Mouse (Mus musculus) lung, postnatal 25 days (tissue): ENCODE measurements around the gene Tmem256.

Source experiments
- DNase-seq: peaks from one replicate; pipeline ENCODE4 v3.0.0; 2022; ENCODE audit warnings: low spot score

The Tmem256 gene

GRCm38 (mm10) chr11:69815155-69815554, 23.2 kb upstream of the Tmem256 start, which contains the start of gene Gm39566:
Gene Gm39566, minus strand, starts transcription at chr11:69815298.
- DNase-seq: no peak

DNA sequence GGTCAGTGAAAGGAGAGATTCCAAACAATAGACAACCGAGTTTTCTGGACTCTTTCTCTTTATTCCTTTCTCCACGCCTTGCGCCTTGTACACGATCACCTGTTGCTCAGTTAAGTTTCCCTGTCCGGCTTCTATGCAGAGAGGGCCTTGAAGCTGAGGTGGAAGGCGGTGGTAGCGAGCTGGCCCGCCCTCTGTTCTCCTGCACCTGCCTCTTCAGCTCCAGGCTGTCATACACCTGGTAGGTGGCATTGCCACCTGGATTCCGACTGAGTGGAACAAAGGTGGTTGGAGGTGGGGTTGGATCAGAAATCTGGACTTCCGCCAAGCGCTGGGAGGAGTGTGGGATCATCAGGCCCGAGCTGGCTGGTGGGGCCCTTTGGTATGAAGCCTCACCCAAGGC, 21.8 kb upstream of the Tmem256 start:
- DNase-seq: no peak

- no peak for DNase-seq
Observed at GRCm38 (mm10) chr11:69818365-69818764, 19.9 kb upstream of the Tmem256 start, which contains the start of gene Spem2. Gene Spem2, minus strand, starts transcription at chr11:69818465.

DNA sequence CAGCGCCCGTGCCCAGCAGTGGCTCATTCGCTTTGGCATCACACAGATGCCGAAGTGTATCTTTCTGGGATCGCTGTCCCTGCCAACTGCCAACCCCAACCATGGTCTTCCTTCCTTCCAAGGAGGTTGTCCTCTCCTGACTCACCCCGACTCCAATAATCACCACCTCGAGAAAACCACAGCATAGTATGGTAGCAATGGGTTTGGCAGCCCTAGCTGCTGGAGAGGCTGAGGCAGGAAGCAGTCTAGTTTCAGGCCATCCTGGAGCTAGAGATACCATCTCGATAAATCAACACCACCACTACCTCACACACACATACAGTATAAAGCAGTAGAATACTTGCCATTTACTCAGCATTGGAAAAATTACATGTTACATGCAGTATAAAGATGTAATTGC, 19.4 kb upstream of the Tmem256 start:
- DNase-seq: no peak

GRCm38 (mm10) chr11:69822080-69822479, 16.2 kb upstream of the Tmem256 start, which contains the start of gene Spem1:
Gene Spem1, minus strand, starts transcription at chr11:69822180.
- DNase-seq: no peak

GRCm38 (mm10) chr11:69823456-69823855, 14.9 kb upstream of the Tmem256 start:
- no peak for DNase-seq

DNA sequence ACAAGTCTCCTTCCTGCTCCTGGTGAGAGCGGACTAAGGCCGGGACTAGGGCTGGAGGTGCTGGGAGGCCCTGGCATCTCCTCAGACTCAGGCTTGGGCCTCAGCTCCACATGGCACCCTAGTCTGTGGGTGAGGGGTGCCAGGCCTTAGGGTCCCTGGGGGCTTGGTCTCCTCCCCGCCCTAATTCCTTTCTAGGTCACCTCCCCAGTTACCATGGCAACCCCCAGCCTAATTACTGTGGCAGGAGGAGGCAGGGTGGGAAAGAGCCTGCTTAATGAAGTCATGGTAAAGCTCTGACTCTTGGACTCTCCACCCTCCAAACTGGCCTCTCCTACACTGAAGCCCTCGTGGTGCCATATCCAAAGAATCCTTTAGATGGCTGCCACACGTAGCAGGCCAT, 9.5 kb upstream of the Tmem256 start:
- no peak for DNase-seq

- DNase-seq: no peak
Observed at GRCm38 (mm10) chr11:69833554-69833953, 4.8 kb upstream of the Tmem256 start.

DNA sequence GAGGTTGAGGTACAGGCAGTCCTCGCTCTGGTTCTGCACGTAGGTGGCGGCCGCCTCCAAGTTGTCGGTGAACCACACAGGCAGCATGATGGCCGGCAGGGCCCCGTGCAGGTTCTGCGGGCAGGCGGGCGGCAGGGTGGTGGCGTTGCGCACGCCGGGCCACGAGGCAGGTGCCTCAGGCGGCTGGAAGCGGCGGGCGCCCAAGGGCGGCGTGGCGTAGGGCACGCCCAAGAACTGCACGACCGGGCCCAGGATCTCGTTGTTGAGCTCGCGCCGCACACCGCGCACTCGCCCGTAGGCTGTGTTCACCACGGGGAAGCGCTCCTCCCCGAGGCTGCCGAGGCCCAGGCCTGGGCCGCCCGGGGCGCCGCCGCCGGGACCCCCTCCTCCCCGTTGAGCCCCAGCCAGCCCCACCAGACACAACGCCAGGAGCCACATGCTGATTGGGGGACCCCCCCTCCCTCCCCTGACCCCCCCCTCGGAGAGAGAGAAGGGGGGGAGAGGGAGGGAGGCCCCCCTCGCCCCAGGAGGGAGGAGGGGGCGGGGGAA, 4.2 kb upstream of the Tmem256 start:
- peak; percentile 29 for DNase-seq

GRCm38 (mm10) chr11:69835326-69835965, 2.9 kb upstream of the Tmem256 start:
- no peak for DNase-seq

DNA sequence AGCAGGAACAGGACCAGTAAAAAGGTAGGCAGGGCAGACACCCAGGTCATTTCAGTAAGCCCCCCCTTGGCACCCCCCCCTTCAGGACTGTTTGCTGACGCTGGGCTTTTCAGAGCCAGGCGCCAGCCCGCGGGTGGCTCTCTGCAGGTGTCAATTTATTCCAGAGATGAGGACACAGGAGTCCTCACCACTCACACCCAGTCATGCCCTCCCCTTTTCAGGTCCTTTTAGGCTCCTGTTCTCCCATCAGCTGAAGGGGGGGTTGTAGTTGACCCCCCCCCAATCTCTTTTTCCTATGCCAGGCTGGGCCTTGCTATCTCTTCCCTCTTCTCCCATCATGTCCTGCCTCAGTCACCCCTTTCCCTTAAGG, 2.4 kb upstream of the Tmem256 start:
- no peak for DNase-seq

DNA sequence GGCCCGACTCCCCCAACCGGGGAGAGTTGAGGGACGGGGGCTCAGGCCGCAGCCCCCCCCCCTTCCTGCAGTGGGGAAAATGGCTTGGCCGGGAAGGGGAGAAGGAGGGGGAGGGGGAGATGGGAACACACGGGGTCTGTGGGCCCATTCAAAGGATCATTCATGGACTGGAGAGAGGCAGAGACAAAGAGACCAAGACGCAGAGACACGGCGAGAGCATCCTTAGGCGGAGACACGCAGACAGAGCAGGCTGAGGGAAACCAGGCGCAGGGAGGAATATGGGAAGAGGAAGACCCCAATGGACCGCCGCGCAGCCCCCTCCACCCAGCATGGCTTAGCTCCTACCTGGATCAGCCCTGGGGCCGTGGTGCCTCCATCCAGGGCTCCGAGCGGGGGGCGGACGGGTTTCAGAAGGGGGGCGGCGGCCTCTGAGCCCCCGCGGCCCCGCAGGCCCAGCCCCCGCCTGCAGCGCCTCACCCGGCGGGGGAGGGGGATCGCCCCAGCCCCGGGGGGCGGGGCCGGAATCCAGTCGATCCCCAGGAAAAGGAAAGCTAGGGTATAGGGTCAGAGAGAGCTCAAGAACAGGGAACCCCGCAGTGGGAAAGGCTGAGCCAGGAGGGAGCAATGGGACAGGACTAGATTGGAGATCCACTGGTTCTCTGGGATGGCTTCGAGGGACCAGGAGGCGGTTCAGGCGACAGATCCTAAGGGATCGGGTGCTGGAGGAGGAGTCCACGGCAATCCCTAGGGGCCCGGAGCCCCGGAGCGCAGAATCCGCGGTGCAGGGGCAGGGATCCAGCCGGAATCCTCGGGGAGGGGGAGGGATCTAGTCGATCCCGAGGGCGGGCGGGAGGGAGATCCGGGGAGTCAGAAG, 1.4 kb upstream of the Tmem256 start:
- DNase-seq: no peak

GRCm38 (mm10) chr11:69837604-69837951, 736 bp upstream of the Tmem256 start, which contains the start of gene Nlgn2:
Gene Nlgn2, minus strand, starts transcription at chr11:69837784.
- no peak for DNase-seq

GRCm38 (mm10) chr11:69838714-69839104, 395 bp downstream of the Tmem256 start:
- peak; percentile 21 for DNase-seq

DNA sequence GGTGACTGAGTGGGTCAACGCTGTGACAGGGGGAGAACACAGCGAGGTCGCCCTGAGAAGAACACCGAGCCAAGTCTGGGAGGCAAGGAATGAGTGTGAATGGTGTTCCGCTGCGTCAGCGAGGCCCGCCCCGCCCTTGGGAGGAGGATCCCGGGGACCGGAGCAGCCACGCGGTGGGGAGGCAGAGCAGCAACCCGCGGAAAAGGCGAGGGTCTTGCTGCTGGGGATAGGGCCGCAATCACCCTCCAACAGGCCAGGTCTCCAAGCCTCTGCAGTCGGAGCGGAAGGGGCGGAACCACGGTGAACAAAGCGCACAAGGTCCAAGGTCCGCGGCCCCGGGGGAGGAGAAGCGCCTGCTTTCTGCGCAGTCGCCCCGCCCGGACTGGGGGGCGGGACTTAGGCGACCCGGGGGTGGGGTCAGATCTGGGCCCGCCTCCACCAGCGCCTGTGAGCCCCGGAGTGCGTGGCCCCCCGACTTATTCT, 7.9 kb downstream of the Tmem256 start, which contains the start of gene Plscr3:
Gene Plscr3 (plus strand): TSS at position 179 of the 483 bp plus-strand sequence.
- peak; percentile 93 for DNase-seq

DNA sequence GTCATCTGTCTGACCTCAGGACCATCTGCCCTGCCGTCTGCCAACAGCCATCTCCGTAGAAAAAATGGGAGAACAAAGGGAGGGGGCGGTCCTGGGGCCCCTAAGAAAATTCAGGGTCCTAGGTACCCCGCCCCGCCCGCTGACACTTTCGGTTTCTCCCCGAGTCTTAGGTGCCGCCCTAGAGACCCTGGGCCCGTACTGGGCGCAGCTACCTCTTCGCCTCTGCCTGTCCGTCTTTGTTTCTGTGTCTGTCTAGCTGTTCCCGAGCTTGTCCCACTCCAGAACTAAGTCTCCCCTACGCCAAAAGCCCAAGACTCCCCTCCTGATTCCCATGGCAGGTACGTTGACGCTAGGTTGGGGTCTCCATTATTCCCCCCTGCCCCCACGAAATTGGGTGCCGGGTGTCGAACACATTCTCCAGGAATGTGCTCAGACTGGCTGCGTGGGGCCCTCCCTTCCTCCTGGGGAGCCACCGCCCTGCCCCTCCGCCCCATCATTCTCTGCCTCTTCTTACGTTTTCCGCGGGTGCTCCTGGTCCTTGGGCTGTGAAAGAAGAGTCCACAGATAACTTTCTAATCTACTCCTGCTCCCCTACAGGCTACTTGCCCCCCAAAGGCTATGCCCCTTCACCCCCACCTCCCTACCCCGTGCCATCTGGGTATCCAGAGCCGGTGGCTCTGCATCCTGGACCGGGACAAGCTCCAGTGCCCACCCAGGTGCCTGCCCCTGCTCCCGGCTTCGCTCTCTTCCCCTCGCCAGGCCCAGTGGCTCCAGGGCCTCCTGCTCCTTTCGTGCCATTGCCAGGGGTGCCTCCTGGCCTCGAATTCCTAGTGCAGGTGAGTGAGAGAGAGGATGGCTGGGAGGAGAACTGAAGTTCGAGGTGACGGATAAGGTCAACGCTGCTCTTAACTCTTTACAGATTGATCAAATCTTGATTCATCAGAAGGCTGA, 8.7 kb downstream of the Tmem256 start:
- DNase-seq: peak; percentile 24

GRCm38 (mm10) chr11:69848021-69848420, 9.7 kb downstream of the Tmem256 start:
- no peak for DNase-seq

- peak; percentile 20 for DNase-seq
Observed at GRCm38 (mm10) chr11:69849128-69849527, 10.8 kb downstream of the Tmem256 start.

DNA sequence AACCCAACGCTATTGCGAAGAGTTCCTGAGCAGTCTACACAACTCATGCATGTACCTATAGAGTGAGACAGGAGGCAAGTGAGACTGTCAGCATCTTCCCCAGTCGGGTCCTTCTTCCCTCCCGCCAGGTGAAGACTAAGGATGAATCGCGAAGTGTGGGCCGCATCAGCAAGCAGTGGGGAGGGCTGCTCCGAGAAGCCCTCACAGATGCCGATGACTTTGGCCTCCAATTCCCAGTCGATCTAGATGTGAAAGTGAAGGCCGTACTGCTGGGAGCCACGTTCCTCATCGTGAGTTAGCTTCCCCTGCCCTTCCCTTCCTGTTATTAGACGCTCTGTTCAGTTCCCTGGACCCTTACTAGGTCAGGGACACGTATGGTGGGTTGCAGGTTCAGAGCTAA, 11.6 kb downstream of the Tmem256 start:
- DNase-seq: no peak

DNA sequence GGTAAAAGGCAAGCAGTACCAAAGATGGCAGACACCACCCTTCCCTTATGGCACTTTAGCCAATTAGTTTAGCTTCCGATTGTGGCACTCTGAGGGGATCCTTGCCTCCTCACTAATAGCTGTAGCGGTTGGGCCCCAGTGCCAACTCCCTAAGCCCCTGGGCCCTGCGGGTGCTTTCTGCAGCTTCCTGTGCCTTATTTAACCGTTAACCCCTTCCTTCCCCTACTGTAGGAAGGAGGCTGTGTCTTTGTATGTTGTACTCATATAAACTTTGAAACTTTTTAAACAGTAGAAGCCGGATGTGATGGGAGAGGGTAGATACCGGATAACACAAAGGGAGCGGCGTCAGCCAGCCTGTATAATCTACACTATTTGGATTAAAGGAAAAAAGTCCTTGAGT, 12.4 kb downstream of the Tmem256 start:
- no peak for DNase-seq

DNA sequence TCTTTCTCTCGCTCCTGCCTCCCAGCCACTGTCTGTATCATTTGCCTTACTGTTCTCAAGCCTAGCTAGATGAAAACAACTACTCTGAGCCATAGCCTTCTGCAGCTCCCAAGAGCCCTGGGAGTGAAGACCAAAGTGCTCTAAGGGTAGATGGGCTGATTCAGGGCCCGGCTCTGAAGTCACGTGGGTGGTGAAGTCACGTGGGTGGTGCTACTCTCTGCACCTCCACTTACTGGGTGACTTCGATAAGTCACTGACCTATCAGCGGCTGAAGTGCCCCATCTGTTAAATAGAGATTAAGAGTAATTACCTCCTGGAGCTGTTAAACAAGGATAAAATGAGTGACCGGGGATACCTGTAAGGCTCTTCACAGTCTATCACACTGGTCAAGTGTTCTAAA, 15.7 kb downstream of the Tmem256 start:
- no peak for DNase-seq

GRCm38 (mm10) chr11:69854680-69855079, 16.4 kb downstream of the Tmem256 start:
- DNase-seq: no peak
